Mouse (Mus musculus) heart, embryonic 12.5 days (tissue): Measurements from ENCODE around the gene Ftl1. TPM values are rescaled to one million over a fixed set of nuclear protein-coding genes. Genes with fewer than 3 reads are reported as not detected.
"Not testable (repeated sequence)": the region's sequence is repeated elsewhere in the genome, so short reads cannot be mapped to it uniquely, and the experiment has no call there.

Experiments
- ATAC-seq: fragments of 200-750 bp; cut with Nextera tagmentation; 2 replicates; pipeline ENCODE4 v1.8.0; 2017; ENCODE audit warnings: moderate TSS enrichment, moderate library complexity; ENCODE audit not compliant: insufficient number of reproducible peaks, low FRiP score
- H3K27ac ChIP-seq: fragments of 300-500 bp; sonication (generic); 2 replicates; pipeline ENCODE4 v1.5.1; 2016; ENCODE audit warnings: mild to moderate bottlenecking, moderate library complexity; ENCODE audit not compliant: poor library complexity, severe bottlenecking
- H3K27me3 ChIP-seq: fragments of 300-500 bp; sonication (generic); replicated peaks from 2 replicates; pipeline ENCODE4 v1.6.1; 2016; ENCODE audit warnings: mild to moderate bottlenecking, moderate library complexity
- H3K36me3 ChIP-seq: fragments of 300-500 bp; sonication (generic); 2 replicates; pipeline ENCODE4 v1.6.1; 2016; ENCODE audit warnings: mild to moderate bottlenecking, moderate library complexity
- H3K4me1 ChIP-seq: fragments of 300-500 bp; sonication (generic); replicated peaks from 2 replicates; pipeline ENCODE4 v1.6.1; 2016; ENCODE audit warnings: mild to moderate bottlenecking
- H3K4me2 ChIP-seq: fragments of 300-500 bp; sonication (generic); 2 replicates; pipeline ENCODE4 v1.6.1; 2016; ENCODE audit warnings: mild to moderate bottlenecking, moderate library complexity
- H3K4me3 ChIP-seq: fragments of 300-500 bp; sonication (generic); 2 replicates; pipeline ENCODE4 v1.5.1; 2016; ENCODE audit warnings: mild to moderate bottlenecking
- H3K9ac ChIP-seq: fragments of 300-500 bp; sonication (generic); 2 replicates; pipeline ENCODE4 v1.6.1; 2016; ENCODE audit warnings: mild to moderate bottlenecking, moderate library complexity
- H3K9me3 ChIP-seq: fragments of 300-500 bp; sonication (generic); replicated peaks from 2 replicates; pipeline ENCODE4 v1.6.1; 2016; ENCODE audit warnings: mild to moderate bottlenecking, moderate library complexity
- WGBS: fragments of 180-500 bp; shearing (Covaris S2); methylation state at CpG from one replicate; pipeline ENCODE4 v1.1.7; 2016; 5-methylcytosine and 5-hydroxymethylcytosine counted together
- polyA plus RNA-seq: library from polyadenylated mRNA; unstranded; fragments of >200 nt; fragmentation: Nextera tagmentation; extraction: Ambion mirVana; gene quantifications from 2 replicates; pipeline ENCODE4 v1.2.1, GENCODE M21; 2016

Gene Ftl1
- polyA plus RNA-seq, 1 experiment from 2014 or later, result 4,171 TPM

DNA sequence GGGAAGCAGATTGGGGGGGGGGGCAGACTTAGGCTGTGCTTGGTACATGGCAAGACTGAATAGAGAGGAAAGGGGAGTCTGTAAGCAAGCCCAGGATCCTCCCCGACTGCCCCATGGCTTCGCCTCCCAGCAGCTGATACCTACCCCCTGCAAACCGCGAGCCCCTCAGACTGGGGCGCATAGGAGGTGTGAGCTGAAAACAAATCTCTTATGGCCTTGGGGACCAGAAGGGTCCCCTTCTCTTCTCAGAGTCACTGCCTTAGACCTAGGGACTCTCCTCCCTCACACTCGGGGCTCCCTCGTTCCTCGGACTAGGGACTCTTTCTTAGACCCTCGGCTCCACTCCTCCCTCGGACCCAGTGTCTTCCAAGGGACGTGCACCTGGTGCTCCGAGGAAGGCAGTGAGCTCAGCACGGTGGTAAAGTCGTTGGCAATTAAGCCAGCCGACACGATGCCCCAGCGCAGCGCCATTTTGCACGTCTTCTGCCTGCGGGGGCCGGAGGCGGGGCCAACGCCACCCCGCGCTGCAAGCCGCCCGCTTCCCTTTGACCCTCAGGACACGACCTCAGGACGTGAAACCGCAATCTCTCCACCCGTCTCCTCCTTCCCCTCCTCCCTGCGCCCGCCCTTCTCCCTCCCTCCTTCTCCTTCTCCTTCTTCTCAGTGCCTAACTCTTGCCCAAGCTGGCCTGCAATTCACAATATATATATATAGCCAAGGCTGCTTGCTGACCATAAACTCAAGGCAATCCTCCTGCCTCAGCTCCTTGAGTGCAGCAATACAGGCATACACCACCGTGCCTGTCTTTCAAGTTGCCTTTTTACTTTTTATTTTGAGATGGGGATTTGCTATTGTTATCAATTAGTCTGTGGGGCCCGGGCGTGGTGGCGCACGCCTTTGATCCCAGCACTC is 28.9 kb upstream of the Ftl1 start, which contains the start of gene Dhdh:
TSS of gene Dhdh (minus strand) at position 513 of the 912 bp plus-strand sequence.
- Histone ChIP-seq H3K27me3 (no peaks in the 10 kb centered on the region), H3K9me3 (no peaks in the 10 kb centered on the region), H3K4me3 (peak within 1 kb of the TSS; percentile 61), H3K27ac (no peak within 1 kb of the TSS), H3K36me3 (peaks cover 19% of the 10 kb centered on the region), H3K9ac (peak within 1 kb of the TSS; percentile 78), H3K4me2 (peak within 1 kb of the TSS; percentile 81), H3K4me1 (peaks cover 26% of the 10 kb centered on the region)
- ATAC-seq, result peak; percentile 77
- 7% methylated on average over 37 of the region's 38 CpGs for WGBS

- WGBS, result 42% methylated on average over 11 of the region's 11 CpGs
- H3K27ac ChIP-seq, result no peak overlapping the region
- ATAC-seq, result no peak
- H3K9ac ChIP-seq, result peak overlapping the region; percentile 78; the same call in 1 of the 2 replicates
- H3K36me3 ChIP-seq, result peaks cover 12% of the 10 kb centered on the region
- no peaks in the 10 kb centered on the region for H3K9me3 ChIP-seq
- no peaks in the 10 kb centered on the region for H3K27me3 ChIP-seq
- H3K4me3 ChIP-seq, result peak overlapping the region; percentile 61
- H3K4me2 ChIP-seq, result peak overlapping the region; percentile 81
- H3K4me1 ChIP-seq, result peaks cover 26% of the 10 kb centered on the region
These were observed 28.2 kb upstream of the Ftl1 start for GRCm38 (mm10) chr7:45487861-45488292.

DNA sequence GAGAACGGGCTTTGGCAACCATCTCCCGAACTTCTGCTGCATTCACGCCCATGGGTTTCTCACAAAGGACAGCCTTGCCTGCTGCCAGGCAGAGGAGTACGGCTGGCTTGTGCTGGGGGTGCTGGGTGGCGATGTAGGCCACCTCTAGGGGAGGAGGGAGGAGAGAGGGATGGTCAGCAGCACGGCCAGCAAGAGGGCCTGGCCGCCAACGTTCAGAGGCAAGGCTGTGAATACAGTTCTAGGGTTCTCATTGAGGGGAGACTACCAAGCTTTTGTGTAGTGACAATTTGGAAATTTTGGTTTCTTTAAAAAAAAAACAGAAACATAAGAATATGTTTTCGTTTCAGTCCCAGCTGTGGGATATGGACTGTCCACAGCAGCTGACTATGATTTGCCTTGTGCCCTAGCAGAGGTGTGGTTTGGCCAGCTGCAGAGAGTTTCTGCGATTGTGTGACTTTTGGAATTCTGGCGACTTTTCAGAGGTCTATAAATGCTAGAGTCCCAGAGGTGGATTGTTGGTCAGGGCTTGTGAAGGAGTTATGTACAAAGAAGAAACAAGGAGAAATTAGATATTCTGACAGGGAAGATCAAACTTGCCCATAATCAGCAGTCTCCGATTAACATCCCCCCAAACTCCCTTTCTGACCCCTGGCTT is 27.2 kb upstream of the Ftl1 start, which contains the start of gene Gm45808:
TSS of gene Gm45808 (minus strand) at position 51 of the 655 bp plus-strand sequence.
- no peak within 1 kb of the TSS for H3K9ac ChIP-seq
- 0 out of 2 replicates have a peak, but pooled peaks cover 3% of the 10 kb centered on the region for H3K36me3 ChIP-seq
- H3K9me3 ChIP-seq, result no peaks in the 10 kb centered on the region
- ATAC-seq, result no peak
- 84% methylated on average over 12 of the region's 12 CpGs for WGBS
- no peak within 1 kb of the TSS for H3K27ac ChIP-seq
- no peak within 1 kb of the TSS for H3K4me2 ChIP-seq
- no peaks in the 10 kb centered on the region for H3K27me3 ChIP-seq
- peaks cover 26% of the 10 kb centered on the region for H3K4me1 ChIP-seq
- no peak within 1 kb of the TSS for H3K4me3 ChIP-seq

GRCm38 (mm10) chr7:45486158-45486557 is 26.5 kb upstream of the Ftl1 start:
- Histone ChIP-seq H3K27ac (no peak overlapping the region), H3K4me3 (no peak overlapping the region), H3K9me3 (no peaks in the 10 kb centered on the region), H3K4me1 (peaks cover 24% of the 10 kb centered on the region), H3K27me3 (no peaks in the 10 kb centered on the region), H3K36me3 (0 out of 2 replicates have a peak, but pooled peaks cover 3% of the 10 kb centered on the region), H3K9ac (no peak overlapping the region), H3K4me2 (no peak overlapping the region)
- ATAC-seq, result no peak
- WGBS, result 45% methylated on average over 7 of the region's 7 CpGs

DNA sequence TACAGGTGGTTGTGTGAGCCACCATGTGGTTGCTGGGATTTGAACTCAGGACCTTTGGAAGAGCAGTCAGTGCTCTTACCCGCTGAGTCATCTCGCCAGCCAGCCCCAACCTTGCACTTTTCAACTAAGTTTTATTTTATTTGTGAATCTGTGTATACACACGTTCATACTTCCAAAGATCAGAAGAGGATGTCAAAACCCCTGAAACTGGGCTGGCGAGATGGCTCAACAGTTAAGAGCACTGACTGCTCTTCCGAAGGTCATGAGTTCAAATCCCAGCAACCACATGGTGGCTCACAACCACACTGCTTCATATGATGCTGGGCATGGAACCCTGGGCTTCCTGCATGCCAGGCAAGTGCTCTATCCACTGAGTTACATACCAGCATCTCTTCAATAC is 25.3 kb upstream of the Ftl1 start:
- peaks cover 17% of the 10 kb centered on the region for H3K4me1 ChIP-seq
- 93% methylated on average over 5 of the region's 5 CpGs for WGBS
- not testable (repeated sequence) for H3K4me2 ChIP-seq, H3K27ac ChIP-seq, ATAC-seq, H3K9me3 ChIP-seq, H3K27me3 ChIP-seq, H3K36me3 ChIP-seq, H3K4me3 ChIP-seq, H3K9ac ChIP-seq

DNA sequence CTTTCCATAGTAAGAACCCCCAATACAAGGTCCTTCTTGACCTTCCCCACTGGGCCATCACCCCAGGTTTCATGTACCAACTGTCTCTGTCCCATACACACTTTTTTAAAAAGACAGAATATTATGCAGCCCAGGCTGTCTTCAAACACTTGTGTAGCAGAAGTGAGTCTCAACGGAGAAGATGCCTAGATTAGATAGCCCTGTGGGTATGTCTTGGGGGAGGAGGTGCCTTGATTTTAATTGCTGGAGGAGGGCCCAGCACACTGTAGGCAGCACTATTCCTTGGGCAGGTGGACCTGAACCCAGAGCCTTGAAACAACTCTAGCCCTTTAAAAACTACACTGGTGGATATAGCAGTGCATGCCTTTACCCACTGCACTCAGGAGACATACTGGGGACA is 22.5 kb upstream of the Ftl1 start:
- Histone ChIP-seq H3K4me1 (no peaks in the 10 kb centered on the region), H3K27me3 (no peaks in the 10 kb centered on the region), H3K4me3 (no peak overlapping the region), H3K36me3 (peaks cover 9% of the 10 kb centered on the region; the same call in 1 of the 2 replicates), H3K27ac (no peak overlapping the region), H3K4me2 (no peak overlapping the region), H3K9ac (no peak overlapping the region), H3K9me3 (no peaks in the 10 kb centered on the region)
- 65% methylated on average over 1 of the region's 1 CpGs for WGBS
- no peak for ATAC-seq

DNA sequence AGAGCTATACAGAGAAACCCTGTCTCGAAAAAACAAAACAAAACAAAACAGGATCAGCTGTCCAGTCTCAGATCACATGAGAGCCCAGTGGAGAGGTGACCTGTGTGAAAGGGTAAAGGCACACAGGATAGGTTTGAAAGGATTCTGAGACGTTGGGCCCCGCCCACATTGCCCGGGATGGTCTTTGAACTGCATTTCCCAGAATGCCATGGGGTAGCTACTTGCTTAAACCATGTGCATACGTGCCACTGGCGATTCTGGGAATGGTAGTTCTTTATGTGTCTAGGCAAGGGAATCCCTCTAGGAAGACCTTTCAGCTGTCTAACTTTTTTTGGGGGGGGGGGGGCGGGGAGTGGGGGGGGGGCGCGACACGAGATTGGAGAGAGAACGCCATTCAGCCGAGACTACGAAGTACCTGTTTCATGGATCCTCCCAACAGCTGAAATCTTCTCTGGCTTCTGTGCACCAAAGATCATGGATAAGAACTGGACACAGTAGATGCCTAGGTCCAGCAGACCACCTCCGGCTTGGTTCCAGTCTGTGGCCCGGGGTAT is 21.8 kb upstream of the Ftl1 start, which contains the start of gene Tulp2:
TSS of gene Tulp2 (plus strand) at position 504 of the 554 bp plus-strand sequence.
- H3K4me2 ChIP-seq, result no peak within 1 kb of the TSS
- no peak within 1 kb of the TSS for H3K9ac ChIP-seq
- no peaks in the 10 kb centered on the region for H3K9me3 ChIP-seq
- 45% methylated on average over 15 of the region's 15 CpGs for WGBS
- no peak within 1 kb of the TSS for H3K27ac ChIP-seq
- no peak within 1 kb of the TSS for H3K4me3 ChIP-seq
- peak; percentile 82 for ATAC-seq
- peaks cover 9% of the 10 kb centered on the region; the same call in 1 of the 2 replicates for H3K36me3 ChIP-seq
- H3K27me3 ChIP-seq, result no peaks in the 10 kb centered on the region
- no peaks in the 10 kb centered on the region for H3K4me1 ChIP-seq

DNA sequence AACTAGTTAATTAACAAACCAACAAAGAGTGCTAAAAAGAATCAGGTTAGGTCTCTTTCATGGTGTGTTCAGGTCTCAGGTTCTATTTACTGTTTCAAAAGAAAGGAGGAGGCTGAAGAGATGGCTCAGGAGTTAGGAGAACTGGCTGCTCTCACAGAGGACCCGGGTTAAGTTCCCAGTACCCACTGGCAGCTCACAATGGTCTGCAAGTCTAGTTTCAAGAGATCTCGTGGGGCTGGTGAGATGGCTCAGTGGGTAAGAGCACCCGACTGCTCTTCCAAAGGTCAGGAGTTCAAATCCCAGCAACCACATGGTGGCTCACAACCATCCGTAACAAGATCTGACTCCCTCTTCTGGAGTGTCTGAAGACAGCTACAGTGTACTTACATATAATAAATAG is 20.6 kb upstream of the Ftl1 start:
- not testable (repeated sequence) for H3K4me3 ChIP-seq, ATAC-seq, H3K4me2 ChIP-seq, H3K36me3 ChIP-seq, H3K27ac ChIP-seq, H3K9me3 ChIP-seq, H3K9ac ChIP-seq, H3K4me1 ChIP-seq, H3K27me3 ChIP-seq
- 66% methylated on average over 4 of the region's 4 CpGs for WGBS

DNA sequence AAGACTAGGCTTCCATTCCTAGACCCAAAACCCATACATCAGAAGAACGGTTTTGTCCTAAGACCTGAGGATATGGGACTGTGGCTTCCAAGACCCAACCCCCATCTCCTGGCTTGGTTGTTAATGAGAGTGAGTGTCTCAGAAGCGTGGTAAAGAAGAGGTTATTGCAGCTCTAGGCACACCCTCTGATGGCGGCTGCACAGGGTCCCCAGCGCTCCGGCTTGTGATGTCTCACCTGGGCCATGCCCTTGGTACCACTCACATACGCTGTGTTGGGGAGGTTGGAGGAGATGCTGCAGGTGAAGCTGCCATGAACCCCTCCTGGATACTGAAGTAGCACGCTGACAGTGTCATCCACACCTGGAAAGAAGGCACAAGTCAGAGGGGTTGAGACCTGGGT is 19.1 kb upstream of the Ftl1 start:
- no peak overlapping the region for H3K4me2 ChIP-seq

DNA sequence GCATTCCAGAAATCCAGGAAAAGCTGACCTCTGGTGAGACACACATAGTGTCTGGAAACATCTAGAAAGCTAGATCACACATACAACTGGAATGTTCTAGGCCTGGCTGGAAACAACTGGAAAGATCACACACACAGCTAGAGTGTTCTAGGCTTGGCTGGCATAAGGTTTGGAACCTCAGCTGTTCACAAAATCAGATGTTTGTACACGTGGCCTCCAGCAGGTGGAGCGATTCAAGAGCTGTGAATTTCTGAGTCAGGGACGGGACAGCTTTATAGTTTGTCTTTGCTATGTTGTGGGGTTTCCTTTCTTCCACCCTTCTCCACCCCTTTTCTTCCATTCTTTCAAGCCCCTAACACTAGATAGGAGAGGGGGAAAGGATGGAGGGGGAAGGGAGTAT is 17.3 kb upstream of the Ftl1 start:
- Histone ChIP-seq H3K4me2 (no peak overlapping the region), H3K9ac (peak overlapping the region; percentile 4; the same call in 1 of the 2 replicates), H3K9me3 (no peaks in the 10 kb centered on the region), H3K36me3 (peaks cover 8% of the 10 kb centered on the region; the same call in 1 of the 2 replicates), H3K27ac (no peak overlapping the region), H3K4me3 (no peak overlapping the region), H3K4me1 (no peaks in the 10 kb centered on the region), H3K27me3 (no peaks in the 10 kb centered on the region)
- 12% methylated on average over 3 of the region's 3 CpGs for WGBS
- no peak for ATAC-seq

More for the DNA sequence above, 19.1 kb upstream of the Ftl1 start:
- Histone ChIP-seq H3K9me3 (no peaks in the 10 kb centered on the region), H3K4me3 (no peak overlapping the region), H3K9ac (no peak overlapping the region), H3K4me1 (no peaks in the 10 kb centered on the region), H3K27ac (no peak overlapping the region), H3K27me3 (no peaks in the 10 kb centered on the region), H3K36me3 (peaks cover 8% of the 10 kb centered on the region; the same call in 1 of the 2 replicates)
- WGBS, result 95% methylated on average over 7 of the region's 7 CpGs
- no peak for ATAC-seq

GRCm38 (mm10) chr7:45476453-45476852 is 16.8 kb upstream of the Ftl1 start:
- ATAC-seq, result no peak
- 36% methylated on average over 1 of the region's 1 CpGs for WGBS
- H3K27ac ChIP-seq, result no peak overlapping the region

More at GRCm38 (mm10) chr7:45476453-45476852, 16.8 kb upstream of the Ftl1 start:
- Histone ChIP-seq H3K4me3 (no peak overlapping the region), H3K27me3 (no peaks in the 10 kb centered on the region), H3K9me3 (no peaks in the 10 kb centered on the region), H3K4me1 (no peaks in the 10 kb centered on the region), H3K36me3 (peaks cover 8% of the 10 kb centered on the region; the same call in 1 of the 2 replicates), H3K9ac (no peak overlapping the region), H3K4me2 (no peak overlapping the region)
